Mouse (Mus musculus) gastrocnemius, postnatal 4 days (tissue): ENCODE data around the gene Fndc7. TPM values are rescaled to one million over a fixed set of nuclear protein-coding genes. Genes with fewer than 3 reads are reported as not detected.
A peak's percentile ranks its signal among the peaks of the same experiment; 100 is the strongest.
"Not testable (repeated sequence)": the region's sequence is repeated elsewhere in the genome, so short reads cannot be mapped to it uniquely, and the experiment has no call there.

Source experiments
- DNase-seq, 2 experiments: peaks; one replicate each; pipeline ENCODE4 v3.0.0; 2021 to 2022; ENCODE audit warnings: low spot score in 2 of 2, mixed read lengths in 2 of 2
- total RNA-seq, 2 experiments: library from RNA; stranded (reverse); gene quantifications; 2 replicates each; pipeline ENCODE4 v1.2.3; 2021

Fndc7 gene
- total RNA-seq, 2 experiments from 2014 or later, result 0.31 to 0.42 TPM

DNA sequence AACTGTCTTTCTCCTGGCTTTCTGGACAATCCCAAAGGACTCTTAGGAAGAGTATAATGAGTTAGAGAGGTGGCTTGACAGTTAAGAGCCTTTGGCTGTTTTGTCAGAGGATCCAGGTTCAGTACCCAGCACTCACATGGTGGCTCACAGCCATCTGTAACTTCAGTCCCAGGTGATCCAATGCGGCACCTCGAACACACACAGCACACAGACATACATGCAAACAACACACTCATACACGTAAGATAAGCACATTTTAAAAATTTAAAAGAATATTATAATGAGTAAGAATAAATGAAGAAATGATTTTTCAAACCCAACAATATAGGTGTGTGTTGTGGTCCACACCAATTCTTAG is 2.2 kb downstream of the Fndc7 start:
- DNase-seq, result no peak

DNA sequence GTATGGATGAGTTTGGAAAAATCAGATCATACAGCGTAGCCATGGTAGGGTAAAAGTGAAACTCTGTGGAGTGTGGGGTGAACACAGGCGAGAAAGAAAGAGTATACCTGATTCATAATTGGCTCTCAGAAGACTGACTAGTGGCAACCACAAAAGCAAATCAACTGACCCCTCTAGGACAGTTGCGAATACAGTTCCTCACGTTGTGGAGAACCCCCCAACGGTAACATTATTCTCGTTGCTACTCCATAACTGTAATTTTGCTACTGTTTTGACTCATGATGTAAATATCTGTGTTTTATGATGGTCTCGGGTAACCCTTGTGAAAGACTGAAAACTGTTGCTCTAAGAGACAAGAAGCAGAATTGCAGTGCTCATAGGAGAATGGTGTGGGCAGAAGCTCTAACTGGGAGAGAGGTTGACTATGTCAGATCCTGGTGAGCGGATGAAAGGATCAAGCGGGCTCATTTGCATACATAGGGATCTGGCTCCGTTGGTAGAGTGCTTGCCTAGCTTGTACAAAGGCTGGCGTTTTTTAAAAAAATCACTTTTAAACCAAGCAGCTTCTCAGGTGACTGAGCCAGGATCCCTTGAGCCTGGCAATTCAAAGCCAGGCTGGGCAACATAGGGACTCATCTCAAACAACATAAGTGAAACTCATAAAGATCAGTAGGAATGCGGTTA is 2.7 kb downstream of the Fndc7 start:
- no peak for DNase-seq

GRCm38 (mm10) chr3:108885686-108886530 is 3.9 kb downstream of the Fndc7 start:
- DNase-seq, result no peak

GRCm38 (mm10) chr3:108884706-108885289 is 5.0 kb downstream of the Fndc7 start:
- DNase-seq, result no peak

- no peak for DNase-seq
Measured at GRCm38 (mm10) chr3:108883067-108883466, 6.7 kb downstream of the Fndc7 start.

- not testable (repeated sequence) for DNase-seq
Measured at GRCm38 (mm10) chr3:108881873-108882272, 7.9 kb downstream of the Fndc7 start.

DNA sequence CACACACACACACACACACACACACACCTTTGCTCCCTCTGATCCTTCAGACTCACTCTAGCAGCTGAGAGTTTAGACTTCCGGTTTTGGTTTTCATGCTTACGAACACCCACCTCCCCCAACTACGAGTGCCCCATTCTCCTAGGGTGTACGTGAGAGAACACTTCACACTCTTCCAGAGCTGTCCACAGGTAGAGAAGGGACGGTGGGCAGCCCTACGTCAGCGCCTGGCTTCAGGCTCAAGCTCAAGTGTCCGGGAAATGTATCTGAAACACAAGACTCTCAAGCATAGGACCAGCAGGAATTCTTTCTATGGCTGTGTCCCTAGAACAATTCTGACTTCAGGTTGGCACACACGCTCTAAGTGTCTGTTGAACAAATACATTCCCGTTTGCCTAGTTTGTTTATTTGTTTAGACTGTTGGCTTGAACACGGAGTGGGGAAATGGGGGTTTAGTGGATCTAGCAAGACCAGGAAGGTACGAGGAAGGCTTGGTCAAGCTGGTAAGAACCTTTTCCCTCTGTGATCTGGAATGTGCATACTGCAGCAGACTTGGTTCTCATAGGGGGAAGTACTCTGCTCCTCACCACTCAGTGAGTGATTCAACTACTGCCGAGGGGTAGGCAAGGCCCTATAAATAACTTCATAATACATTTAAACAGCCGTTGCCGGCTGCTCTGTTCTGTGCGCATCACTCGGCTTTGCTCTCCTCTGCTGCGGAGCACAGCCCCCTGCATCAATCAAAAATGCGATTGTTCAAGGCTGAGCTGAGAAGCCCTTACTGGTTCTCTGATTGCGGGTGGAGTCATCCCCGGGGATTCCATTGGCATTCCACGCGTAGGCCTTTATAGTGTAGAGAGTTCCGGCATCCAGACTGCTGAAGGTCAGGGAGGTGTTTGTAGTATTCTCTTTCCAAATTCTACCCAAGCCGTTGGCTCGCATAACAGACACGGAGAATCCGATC is 9.0 kb downstream of the Fndc7 start:
- peak in 1 of 2 experiments; percentile 31 for DNase-seq

DNA sequence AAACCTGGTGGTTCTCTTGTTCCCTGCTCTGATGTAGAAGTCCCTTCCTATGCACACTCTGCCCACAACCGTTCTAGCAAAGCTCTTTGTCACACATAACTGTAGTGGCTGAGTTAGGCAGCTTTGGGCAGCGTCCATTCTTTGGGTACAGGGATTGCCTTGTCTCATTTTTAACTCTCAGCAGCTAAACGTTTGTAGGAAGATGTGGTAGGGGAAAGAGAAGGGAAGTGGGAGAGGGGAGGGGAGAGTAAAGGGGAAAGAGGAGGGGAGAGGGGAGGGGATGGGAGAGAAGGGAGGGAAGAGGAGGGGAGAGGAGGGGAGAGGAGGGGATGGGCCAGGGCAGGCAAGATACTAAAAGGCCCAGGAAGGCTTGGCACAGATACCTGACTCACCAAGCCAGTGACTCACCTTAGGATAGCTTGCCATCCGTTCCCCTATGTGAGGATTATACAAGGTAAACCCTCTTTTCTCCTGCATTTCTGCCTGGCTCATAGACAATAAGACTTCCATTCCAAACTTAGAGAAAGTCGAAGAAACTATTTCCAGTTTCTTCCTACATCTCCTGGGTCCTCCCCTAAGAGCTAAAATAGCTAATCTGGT is 9.9 kb downstream of the Fndc7 start:
- DNase-seq, result no peak

DNA sequence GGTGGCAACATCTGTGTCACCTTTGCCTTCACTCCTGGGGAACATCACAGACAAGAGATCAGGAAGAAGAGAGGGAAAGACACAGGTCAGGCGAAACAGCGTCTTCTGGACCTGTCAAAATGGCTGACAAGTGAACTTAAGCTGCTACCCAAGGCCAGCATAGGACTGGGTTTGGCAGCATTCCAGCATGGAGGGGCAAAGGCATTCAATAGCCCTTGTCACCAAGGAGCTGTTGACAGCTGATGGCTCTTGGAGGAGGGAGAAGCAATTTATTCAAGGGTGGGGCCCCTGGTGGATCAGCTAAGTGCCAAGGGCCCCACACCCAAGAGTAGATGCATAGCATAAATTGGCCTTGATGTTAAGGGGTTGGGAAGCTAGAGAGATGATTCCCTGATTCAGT is 10.7 kb downstream of the Fndc7 start:
- DNase-seq, result no peak

DNA sequence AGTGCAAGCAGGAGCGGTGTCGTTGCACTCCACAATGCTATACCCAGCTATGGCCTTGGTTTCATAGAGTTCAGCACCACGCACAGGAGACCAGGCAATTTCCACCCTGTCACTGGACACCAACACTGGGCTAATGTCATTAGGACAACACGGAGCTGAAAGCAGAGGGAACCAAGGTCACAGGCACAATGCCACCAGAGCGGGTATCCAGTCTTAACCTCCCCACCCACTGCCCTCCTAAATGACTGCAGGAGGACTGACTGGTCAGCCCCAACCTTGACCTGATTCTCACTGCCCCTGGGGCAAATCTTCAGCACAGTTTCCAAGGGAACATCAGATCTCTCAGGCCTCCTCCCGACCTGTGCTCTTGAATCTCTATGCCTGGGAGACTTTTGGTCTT is 19.2 kb downstream of the Fndc7 start:
- no peak for DNase-seq

DNA sequence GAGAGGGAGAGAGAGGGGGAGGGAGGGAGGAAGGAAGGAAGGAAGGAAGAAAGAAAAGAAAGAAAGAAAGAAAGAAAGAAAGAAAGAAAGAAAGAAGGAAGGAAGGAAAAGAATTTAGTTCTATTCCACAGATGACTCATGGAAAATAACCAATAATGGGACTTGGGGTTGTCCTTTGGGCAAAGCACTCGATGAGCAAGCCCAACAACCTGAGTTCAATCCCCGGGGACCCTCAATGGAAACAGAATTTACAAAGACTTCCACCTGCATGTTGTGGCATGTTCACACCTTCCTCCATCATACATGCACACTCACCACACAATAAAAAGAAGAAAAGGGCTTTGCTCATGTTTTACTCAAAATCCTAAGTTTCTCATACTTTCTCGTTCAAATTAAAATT is 22.4 kb downstream of the Fndc7 start:
- no peak for DNase-seq

- DNase-seq, result no peak
Measured at GRCm38 (mm10) chr3:108865676-108866075, 24.1 kb downstream of the Fndc7 start.

DNA sequence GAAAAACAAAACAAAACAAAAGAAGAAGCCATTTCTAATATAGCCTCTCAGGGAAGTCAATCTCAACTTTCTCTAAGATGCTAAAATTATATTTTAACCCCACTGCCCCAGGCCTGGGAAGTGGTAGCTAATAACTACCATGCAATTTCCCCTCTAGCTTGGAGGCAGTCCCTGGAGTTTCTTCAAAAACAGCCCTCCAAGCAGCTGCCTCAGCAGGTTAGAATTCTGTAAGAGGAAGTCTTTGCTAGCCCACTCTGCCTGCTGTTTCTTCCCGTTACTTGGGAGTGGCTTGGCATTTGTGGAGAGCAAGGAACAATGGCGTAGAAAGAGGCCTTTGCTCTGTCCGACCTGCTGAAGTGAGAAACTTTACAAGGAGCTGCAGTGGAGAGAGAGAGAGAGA is 24.7 kb downstream of the Fndc7 start:
- no peak for DNase-seq

- DNase-seq, result no peak
Measured at GRCm38 (mm10) chr3:108863091-108863490, 26.7 kb downstream of the Fndc7 start.

DNA sequence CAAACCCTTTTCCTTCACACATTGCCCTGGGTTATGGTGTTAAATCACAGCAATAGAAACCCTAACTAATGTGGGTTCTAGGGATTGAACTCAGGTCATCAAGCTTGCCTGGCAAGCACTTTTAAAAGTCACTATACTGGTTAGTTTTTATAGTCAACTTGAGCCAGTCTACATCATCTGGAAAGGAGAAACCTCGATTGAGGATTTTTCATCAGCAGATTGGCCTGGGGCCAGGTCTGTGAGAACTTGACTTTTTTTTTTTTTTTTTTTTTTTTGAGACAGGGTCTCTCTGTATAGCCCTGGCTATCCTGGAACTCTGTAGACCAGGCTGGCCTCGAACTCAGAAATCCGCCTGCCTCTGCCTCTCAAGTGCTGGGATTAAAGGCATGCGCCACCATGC is 27.5 kb downstream of the Fndc7 start:
- DNase-seq, result not testable (repeated sequence)

DNA sequence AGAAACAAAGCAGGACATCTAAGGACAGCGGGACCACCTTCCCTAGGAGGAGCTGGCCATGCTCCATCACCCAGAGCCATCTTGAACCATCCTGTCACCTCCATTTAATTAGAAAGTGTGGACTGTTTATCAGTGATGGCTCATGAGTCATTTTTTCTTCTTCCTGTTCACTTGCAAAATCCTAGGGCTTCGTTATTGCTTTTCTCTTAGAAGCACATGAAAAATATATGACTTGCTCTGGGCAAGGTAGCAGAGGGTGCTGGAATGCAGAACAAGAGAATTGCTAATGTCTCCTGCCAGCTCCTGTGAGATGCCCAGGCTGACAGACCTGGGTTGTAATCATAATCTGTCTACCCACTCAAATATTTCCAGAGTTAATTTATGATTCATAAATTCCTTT is 29.0 kb downstream of the Fndc7 start:
- DNase-seq, result no peak

DNA sequence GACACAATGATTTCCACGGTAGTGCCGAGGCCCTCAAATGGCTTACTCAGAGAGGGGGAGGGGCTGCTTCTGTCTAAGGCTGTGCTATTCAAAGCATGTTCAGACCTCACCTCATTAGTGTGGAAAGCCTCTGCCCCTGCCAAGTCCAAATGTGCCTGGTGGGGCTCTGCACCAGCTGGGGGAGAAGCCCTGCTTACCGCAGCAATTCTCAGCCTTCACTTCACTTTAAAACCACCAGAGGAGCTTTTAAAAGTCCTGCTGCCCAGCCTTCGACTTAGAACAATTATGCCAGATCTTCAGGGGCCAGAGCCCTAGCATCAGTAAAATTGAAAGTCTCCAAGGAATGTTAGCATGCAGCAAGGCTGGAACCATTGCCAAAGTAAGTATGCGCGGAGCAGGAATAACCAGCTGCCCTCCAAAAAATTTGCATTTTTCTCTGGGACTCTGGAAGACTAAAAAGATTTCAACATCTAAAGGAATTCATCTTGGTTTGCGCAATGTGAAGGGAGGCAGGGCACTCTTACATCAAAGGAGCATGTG is 31.5 kb downstream of the Fndc7 start:
- peak in 1 of 2 experiments; percentile 55 for DNase-seq

DNA sequence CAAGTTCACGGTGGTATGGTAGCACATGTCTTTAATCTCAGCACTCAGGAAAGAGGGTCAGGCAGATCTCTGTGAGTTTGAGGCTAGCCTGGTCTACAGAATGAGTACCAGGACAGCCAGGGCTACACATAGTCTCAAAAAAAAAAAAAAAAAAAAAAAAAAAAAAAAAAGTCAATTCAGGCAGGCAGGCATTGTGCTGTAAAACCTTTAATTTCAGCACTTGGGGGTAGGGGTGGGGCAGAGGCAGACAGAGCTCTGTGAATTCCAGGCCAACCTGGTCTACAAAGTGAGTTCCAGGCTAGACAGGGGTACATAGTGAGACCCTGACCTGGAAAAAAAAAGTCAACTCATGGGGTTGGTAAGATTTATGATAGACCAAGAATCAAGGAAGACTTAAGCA is 32.1 kb downstream of the Fndc7 start:
- no peak for DNase-seq

GRCm38 (mm10) chr3:108857124-108857470 is 32.7 kb downstream of the Fndc7 start:
- no peak for DNase-seq

DNA sequence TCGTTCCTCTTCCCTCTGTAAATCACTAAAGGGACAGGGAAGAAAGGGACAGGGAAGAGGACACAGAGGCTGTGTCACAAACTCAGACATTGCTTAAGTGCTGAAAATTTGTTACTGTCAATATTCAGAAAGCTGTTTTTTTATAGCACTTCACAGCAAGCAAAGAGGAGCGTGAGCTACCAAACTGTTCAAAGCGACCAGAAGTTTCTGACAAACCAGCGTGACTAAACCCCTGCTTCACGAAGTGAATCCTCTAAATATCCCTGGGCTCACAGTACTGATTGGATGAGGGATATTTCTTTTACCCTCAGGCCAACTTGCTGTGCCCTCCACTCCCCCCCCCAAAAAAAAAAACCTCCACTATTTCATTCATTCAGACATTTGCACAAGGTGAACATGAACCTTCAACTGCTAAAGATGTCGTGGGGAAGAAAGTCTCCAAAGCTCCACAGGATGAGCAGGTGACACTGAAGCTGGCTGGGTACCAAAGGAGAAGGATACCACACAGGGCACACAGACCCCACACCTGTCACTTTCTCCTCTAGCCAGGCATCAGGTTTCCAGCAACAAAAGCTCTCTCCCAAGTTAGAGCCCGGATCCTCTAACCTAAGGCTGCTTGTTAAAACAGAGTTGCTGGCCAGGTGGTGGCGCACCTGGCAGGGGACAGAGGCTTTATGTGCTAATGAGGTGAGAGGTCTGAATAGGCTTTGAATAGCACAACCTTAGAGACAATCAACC is 33.3 kb downstream of the Fndc7 start:
- DNase-seq, result no peak
